Mouse (Mus musculus) macrophage (primary cell): ENCODE results near the gene Dlx1. TPM values are rescaled to one million over a fixed set of nuclear protein-coding genes. Genes with fewer than 3 reads are reported as not detected.
A peak's percentile ranks its signal among the peaks of the same experiment; 100 is the strongest.

ENCODE experiments used
- H3K27ac ChIP-seq: fragments of 350-480 bp; formaldehyde crosslinking; 2 replicates; pipeline ENCODE4 v1.9.0; 2021
- H3K36me3 ChIP-seq: fragments of 350-480 bp; formaldehyde crosslinking; 2 replicates; pipeline ENCODE4 v1.9.0; 2021; ENCODE audit errors: inconsistent target
- H3K4me3 ChIP-seq: fragments of 350-480 bp; formaldehyde crosslinking; 2 replicates; pipeline ENCODE4 v1.9.0; 2021; ENCODE audit errors: inconsistent target
- H3K79me2 ChIP-seq: fragments of 350-480 bp; formaldehyde crosslinking; 2 replicates; pipeline ENCODE4 v1.9.0; 2021; ENCODE audit errors: inconsistent target
- WGBS: methylation state at CpG from one replicate; pipeline ENCODE4 v1.1.7; 2026; ENCODE audit warnings: inconsistent platforms; ENCODE audit not compliant: missing documents; 5-methylcytosine and 5-hydroxymethylcytosine counted together
- polyA plus RNA-seq: library from polyadenylated mRNA; stranded (reverse); fragments of 250-400 nt; gene quantifications from 3 replicates; pipeline ENCODE4 v1.2.4, GENCODE M21; 2018; ENCODE audit warnings: inconsistent platforms

Gene Dlx1
- polyA plus RNA-seq, 1 experiment from 2014 or later = not detected

DNA sequence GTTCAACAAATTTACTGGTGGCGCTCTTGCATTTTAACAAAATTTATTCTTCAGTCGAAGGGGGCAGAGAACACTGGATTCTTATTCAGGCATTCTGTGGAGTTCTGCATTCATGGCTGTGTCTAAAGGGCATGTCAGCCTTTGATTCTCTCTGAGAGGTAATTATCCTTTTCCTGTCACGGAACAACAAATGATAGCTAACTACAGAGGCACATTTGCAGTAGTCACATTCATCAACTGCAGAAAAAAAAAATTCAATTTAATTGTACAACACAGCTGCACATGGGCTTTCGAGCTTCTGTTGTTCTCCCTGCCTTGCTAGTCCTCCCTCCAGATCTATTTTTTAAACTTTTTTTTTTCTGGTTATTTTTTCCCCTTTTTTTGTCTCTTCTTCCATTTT, 10.9 kb upstream of the Dlx1 start:
- Histone ChIP-seq H3K4me3 (no peak overlapping the region), H3K27ac (no peak overlapping the region), H3K36me3 (no peaks in the 10 kb centered on the region), H3K79me2 (no peaks in the 10 kb centered on the region)
- WGBS = 96% methylated on average over 4 of the region's 4 CpGs

DNA sequence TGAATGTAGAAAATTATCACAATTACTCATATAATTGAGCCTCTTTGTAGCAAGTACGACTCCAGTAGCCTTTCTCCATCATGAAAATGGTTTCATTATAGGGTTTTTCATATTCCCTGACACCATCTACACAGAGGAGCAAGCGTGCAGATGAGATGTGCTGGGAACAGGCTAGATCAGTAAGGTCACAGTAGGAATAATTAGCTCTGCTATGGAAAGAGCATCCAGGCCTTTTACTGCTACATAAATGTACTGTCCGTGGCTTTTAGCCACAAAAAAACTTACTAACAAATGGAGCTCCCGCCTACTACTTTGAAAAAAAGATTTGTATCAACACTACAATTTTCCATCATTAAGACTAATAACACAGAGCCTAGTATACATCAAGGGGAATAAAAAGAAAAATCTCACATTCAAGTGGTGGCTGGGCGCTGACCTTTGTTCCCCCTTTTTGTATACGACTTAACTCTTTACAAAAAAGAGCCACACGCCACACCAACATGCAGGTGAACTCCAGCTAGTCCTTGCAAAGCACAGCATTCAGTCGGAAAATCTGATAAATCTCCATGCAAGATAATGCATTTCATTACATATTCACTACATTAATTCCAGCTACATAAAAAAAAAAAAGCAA, 10.3 kb upstream of the Dlx1 start:
- no peaks in the 10 kb centered on the region for H3K36me3 ChIP-seq
- WGBS = 98% methylated on average over 7 of the region's 8 CpGs
- H3K79me2 ChIP-seq = no peaks in the 10 kb centered on the region
- H3K4me3 ChIP-seq = no peak overlapping the region
- no peak overlapping the region for H3K27ac ChIP-seq

DNA sequence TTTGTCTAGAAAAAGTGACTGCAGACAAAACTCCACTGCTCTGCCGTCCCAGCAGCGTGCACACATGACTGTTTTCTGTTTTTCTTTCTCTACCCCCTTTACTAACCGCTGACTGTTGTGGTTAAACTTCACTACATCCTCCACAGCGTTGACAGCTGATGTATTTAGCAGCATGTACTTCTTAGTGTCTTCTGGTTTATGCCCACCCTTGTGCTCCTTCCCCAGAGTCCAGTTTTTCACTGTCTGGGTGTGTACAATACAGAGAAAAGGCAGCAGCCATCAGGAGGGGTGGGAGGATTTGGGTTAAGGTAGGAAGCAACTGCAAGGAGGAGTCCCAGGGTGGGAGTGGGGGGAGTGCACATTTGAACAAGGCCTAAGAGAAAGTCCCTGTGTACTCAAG, 5.0 kb upstream of the Dlx1 start:
- H3K4me3 ChIP-seq = no peak overlapping the region
- 59% methylated on average over 4 of the region's 4 CpGs for WGBS
- no peak overlapping the region for H3K27ac ChIP-seq
- no peaks in the 10 kb centered on the region for H3K79me2 ChIP-seq
- no peaks in the 10 kb centered on the region for H3K36me3 ChIP-seq

DNA sequence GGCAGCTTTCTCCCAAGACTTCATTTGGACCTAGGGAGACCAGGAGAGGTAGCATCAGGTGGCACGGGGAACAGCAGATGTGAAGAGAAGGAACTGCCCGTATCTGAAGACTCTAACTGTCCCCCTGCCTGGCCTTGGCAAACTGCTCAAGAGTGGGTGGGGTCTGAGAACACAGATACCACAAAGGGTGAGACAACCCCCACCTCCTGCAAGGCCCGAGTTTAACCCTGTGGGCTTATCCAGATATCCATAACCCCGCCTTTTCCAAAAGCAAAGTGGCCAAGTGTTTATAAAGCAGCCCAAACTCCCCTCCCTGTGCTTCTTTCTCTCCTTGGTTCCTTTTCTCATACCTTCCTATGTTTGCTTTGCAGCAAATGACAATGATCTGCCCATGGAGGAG, 4.5 kb upstream of the Dlx1 start:
- Histone ChIP-seq H3K27ac (no peak overlapping the region), H3K36me3 (no peaks in the 10 kb centered on the region), H3K4me3 (no peak overlapping the region), H3K79me2 (no peaks in the 10 kb centered on the region)
- 74% methylated on average over 4 of the region's 4 CpGs for WGBS

DNA sequence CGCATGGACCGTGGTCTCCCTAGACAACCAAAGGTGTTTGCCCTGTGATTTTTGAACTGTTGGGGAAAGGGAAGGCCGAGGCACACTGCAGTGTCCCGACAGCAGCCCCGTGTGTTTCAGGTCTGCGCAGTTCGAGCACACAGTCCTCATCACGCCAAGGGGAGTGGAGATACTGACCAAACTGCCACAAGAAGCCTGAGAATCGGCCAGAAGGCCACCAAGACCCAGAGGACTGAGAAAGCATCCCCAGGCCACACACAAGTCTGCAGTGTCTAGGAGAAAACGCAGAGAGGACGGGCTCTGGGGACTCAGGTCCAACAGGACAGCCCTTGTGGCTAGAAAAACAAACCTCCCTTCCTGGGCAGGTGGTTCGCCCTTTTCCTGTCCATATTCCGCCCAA, 3.1 kb upstream of the Dlx1 start:
- Histone ChIP-seq H3K27ac (no peak overlapping the region), H3K4me3 (no peak overlapping the region), H3K36me3 (no peaks in the 10 kb centered on the region), H3K79me2 (no peaks in the 10 kb centered on the region)
- WGBS = 71% methylated on average over 13 of the region's 13 CpGs

DNA sequence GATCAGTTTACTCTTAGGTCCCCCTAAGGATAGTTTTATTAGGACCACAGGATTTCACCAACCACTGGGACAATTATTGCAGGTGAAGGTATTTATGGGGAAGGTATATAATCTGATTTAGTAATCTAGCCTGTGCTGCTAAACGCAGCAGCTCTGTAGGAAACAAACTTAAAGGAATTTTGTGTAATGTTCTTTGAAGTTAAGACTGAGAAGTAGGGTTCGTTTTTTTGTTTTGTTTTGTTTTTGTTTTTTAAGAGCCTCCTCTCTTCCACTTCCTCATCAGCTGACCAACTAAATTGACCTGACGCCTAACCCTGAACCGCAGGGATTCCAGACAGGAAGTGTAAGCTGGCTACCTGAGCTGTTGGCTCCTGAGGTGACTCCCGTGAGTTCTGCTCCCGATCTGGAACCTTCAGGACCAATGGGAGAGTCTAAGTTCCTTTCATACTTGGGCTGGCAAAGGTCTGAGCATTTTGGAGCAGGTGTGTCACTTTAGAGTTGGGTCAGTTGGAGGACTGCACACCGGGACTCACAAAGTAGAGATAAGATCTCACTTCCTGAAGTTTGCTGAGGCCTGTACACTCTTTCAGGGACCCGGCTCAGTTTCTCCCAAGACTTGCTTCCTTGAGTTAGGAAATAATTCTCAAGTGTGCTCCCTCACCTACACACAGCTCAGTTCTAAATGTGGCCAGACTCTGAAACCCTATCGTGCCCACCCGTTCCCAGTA, 1.2 kb upstream of the Dlx1 start:
- 9% methylated on average over 10 of the region's 10 CpGs for WGBS
- Histone ChIP-seq H3K79me2 (no peaks in the 10 kb centered on the region), H3K4me3 (no peak overlapping the region), H3K27ac (no peak overlapping the region), H3K36me3 (no peaks in the 10 kb centered on the region)

DNA sequence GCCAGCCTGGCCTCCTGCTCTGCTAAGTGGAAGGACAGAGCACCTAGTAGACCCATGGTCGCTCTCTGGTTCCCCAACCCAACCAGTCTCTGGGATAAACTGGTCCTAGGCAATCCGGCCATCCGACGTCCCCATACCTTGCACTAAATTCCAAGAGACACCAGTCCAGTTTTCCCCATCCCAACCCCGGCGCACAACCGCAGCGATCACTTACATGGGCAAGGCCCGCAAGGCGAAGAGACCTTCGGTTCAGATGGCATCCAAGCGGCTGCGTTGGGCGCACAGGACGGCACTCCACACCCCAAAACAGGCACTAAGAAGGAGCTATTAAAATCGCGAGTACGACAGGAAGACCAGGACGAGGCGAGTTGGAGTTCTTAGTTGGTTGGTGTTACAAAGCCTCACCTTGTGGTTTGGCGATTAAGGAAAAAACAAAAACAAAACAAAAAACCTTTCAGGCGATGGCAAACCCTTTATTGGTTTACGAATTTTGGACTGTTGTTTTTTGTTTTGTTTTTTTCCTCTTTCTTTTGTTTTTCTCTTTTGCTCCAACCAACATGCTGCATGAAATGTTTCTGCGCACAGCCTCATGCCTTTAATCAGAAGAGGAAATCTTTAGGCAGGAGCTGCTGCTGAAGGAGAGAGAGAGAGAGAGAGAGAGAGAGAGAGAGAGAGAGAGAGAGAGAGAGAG, 445 bp upstream of the Dlx1 start:
- no peak overlapping the region for H3K27ac ChIP-seq
- WGBS = 16% methylated on average over 24 of the region's 24 CpGs
- no peaks in the 10 kb centered on the region for H3K36me3 ChIP-seq
- no peak overlapping the region for H3K4me3 ChIP-seq
- no peaks in the 10 kb centered on the region for H3K79me2 ChIP-seq

DNA sequence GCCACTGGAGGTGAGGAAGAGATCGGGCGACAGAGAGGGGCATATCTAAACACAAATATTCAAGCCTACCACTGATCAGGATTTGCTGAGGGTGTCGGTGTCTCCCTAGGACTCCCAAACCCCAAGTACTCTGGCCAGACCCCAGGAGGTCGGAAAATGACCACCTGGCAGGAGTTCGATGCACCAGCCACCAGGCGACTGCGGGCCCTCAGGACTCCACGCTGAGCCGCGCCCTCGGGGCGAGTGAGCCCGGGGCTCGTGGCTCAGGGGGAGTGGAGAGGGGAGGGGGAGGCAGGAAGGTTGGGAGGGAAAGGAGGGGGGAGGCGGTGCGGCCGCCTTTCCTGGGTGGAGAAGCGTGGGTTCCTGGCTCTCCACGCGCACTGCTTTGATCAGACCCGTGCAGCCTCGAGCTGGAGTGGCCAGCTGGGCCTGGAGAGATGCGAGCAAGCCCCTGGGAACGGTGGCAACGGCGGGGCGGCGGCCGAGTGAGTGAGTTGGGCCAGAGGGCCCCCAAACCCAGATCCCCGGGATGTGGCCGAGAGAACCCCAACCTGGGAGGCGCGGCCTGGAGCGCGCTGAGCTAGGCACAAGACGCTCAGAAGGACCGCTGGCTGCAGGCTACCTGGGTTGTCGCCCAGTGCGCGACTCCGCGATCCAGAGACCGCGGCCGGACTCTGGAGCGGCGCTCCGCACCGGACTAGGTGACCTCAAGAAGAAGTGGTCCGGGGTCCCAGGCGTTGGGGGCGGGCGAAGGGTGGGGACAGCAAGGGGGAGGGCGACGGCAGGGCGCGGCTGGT, 999 bp downstream of the Dlx1 start:
- H3K36me3 ChIP-seq = no peaks in the 10 kb centered on the region
- no peak overlapping the region for H3K27ac ChIP-seq
- 3% methylated on average over 52 of the region's 57 CpGs for WGBS
- no peak overlapping the region for H3K4me3 ChIP-seq
- H3K79me2 ChIP-seq = no peaks in the 10 kb centered on the region

DNA sequence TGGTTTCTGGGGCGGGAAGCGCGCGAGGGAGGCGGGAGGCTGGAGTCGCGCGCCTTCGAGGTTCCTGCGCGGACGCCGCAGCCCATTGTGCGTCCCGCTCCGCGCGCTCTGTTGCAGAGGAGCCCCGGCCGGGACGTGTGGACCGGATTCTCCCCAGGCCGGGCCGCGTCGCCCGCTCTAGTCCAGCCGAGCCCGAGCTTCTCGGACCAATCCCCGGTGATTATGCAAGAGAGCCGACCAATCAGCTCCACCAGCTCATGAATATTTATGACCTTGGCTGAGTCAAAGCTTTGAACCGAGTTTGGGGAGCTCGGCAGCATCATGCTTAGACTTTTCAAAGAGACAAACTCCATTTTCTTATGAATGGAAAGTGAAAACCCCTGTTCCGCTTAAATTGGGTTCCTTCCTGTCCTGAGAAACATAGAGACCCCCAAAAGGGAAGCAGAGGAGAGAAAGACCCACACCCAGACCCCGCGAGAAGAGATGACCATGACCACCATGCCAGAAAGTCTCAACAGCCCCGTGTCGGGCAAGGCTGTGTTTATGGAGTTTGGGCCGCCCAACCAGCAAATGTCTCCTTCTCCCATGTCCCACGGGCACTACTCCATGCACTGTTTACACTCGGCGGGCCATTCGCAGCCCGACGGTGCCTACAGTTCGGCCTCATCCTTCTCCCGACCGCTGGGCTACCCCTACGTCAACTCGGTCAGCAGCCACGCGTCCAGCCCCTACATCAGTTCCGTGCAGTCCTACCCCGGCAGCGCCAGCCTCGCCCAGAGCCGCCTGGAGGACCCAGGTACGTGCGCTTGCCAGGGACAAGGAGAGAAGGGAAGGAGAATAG, 1.8 kb downstream of the Dlx1 start:
- WGBS = under 1% methylated on average over 57 of the region's 60 CpGs

DNA sequence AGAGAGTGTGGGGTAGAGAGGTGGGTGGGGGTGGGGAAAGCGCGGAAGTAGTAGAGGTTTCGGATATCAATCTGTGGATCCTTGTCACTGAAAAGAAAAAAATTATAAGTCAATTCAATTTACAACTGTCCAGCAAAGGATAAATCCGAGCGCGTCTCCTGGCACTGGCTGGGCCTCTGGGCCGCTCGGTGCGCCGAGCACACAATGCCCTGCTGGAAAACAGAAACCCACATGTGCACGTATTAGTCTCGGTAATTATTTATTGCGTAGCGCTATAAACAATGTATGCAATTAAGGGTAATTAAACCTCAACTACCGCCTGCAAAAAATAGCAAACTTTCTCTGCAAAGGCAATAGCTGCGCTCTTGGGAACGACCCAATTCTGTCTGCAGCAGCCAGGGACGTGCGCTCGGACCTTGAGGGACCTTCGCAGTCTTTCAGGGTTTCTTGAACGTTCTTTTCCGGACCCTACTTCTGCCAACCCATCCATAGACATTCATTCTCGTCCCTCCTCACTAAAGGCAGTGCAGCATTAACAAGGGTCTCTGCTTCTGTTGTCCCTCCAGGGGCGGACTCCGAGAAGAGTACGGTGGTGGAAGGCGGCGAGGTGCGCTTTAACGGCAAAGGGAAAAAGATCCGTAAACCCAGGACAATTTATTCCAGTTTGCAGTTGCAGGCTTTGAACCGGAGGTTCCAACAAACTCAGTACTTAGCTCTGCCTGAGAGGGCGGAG, 2.6 kb downstream of the Dlx1 start:
- 7% methylated on average over 34 of the region's 34 CpGs for WGBS
- Histone ChIP-seq H3K79me2 (no peaks in the 10 kb centered on the region), H3K27ac (no peak overlapping the region), H3K36me3 (no peaks in the 10 kb centered on the region), H3K4me3 (no peak overlapping the region)

More for the DNA sequence above, 1.8 kb downstream of the Dlx1 start:
- Histone ChIP-seq H3K4me3 (peak overlapping the region; percentile 13; the same call in 1 of the 2 replicates), H3K79me2 (no peaks in the 10 kb centered on the region), H3K36me3 (no peaks in the 10 kb centered on the region), H3K27ac (no peak overlapping the region)

DNA sequence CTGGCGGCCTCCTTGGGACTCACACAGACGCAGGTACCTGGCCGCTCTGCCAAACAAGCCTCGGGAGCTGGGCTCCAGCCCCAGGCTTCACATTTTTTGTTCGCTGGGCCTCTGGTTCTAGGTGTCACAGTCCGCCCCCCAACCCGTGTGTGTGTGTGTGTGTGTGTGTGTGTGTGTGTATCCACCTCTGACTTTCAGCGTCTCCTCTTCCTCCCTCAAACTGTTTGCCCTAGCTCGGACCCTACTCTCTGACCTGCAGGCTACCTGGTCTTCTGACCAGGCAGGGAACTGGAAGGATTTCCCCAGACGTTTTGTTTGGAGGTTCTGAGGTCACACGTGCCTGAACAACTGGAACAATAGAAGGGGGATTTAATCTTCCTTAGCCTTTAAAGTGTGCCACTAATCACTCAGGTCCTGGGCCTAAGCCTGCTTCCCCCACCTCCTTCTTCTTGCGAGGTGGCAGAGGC, 3.2 kb downstream of the Dlx1 start:
- Histone ChIP-seq H3K36me3 (no peaks in the 10 kb centered on the region), H3K79me2 (no peaks in the 10 kb centered on the region), H3K27ac (no peak overlapping the region), H3K4me3 (no peak overlapping the region)
- 13% methylated on average over 8 of the region's 12 CpGs for WGBS

DNA sequence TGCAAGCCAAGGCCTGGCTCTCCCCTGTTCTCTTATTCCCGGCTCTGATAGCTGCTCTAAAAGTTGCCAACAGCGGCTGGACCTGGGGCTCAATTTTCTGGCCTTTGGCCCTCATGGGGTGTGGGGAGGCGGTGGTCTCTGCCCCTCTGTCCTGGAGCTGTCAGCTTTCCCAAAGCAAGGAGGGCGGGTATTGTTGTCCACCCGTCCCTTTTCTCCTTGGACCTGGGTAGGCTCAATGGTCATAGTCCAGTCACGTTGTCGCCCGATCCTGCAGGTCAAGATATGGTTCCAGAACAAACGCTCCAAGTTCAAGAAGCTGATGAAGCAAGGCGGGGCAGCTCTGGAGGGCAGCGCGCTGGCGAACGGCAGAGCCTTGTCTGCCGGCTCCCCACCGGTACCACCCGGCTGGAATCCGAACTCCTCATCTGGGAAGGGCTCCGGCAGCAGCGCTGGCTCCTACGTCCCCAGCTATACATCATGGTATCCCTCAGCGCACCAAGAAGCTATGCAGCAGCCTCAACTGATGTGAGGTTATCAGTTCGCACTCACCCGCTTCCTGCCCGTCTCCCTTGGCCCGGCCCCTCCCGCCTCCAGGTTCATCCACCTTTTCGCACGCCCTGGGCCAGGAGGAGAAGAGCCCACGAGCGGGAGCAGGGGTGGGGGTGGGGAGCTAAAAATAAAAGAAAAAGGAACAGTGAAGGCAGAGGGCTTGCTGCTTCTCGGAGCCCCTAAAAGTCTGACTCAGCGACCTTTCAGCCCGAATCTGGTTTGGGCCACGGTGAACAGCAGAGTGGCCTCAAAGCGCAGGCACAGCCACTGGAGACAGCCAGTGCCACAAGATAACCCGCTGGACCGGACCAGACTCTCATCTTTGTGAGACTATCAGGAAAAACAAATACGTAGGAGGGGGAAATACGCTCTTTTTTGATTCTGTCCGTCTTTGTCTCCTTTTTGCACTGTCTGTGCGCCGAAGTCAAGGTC, 4.4 kb downstream of the Dlx1 start:
- Histone ChIP-seq H3K36me3 (no peaks in the 10 kb centered on the region), H3K4me3 (no peak overlapping the region), H3K27ac (no peak overlapping the region), H3K79me2 (no peaks in the 10 kb centered on the region)
- WGBS = 9% methylated on average over 42 of the region's 43 CpGs
